Mouse (Mus musculus) small intestine, adult 2 months (tissue): Measurements from ENCODE around the gene Stx8. TPM values are rescaled to one million over a fixed set of nuclear protein-coding genes. Genes with fewer than 3 reads are reported as not detected.

Experiments
- H3K27ac ChIP-seq: fragments of 200-500 bp; 2 replicates; pipeline ENCODE4 v1.5.1; 2012; ENCODE audit warnings: low read depth, low read length, control low read depth, inconsistent platforms; ENCODE audit not compliant: insufficient read depth
- H3K27me3 ChIP-seq: fragments of 200-500 bp; 2 replicates; pipeline ENCODE4 v1.6.1; 2012; ENCODE audit warnings: mild to moderate bottlenecking, moderate library complexity, low read length, inconsistent platforms; ENCODE audit not compliant: control insufficient read depth, insufficient read depth
- H3K36me3 ChIP-seq: fragments of 200-500 bp; 2 replicates; pipeline ENCODE4 v1.6.1; 2012; ENCODE audit warnings: mild to moderate bottlenecking, low read length, control low read depth, inconsistent platforms; ENCODE audit not compliant: control insufficient read depth, insufficient read depth
- H3K4me1 ChIP-seq: fragments of 200-500 bp; 2 replicates; pipeline ENCODE4 v1.6.1; 2012; ENCODE audit warnings: low read length, inconsistent platforms, mixed read lengths; ENCODE audit not compliant: control insufficient read depth, insufficient read depth, insufficient read length
- H3K4me3 ChIP-seq: fragments of 200-500 bp; 2 replicates; pipeline ENCODE4 v1.5.1; 2012; ENCODE audit warnings: low read depth, mild to moderate bottlenecking, control low read depth, inconsistent platforms, low read length, moderate library complexity
- CTCF ChIP-seq: fragments of 200-500 bp; IDR thresholded peaks from 2 replicates; pipeline ENCODE4 v1.5.1; 2012; ENCODE audit warnings: low read depth, mild to moderate bottlenecking, control low read depth, inconsistent platforms, low read length, moderate library complexity, mixed read lengths; ENCODE audit not compliant: insufficient replicate concordance, insufficient read length; ENCODE audit errors: extremely low read depth
- POLR2A ChIP-seq: fragments of 200-500 bp; IDR thresholded peaks from 2 replicates; pipeline ENCODE4 v1.6.1; 2012; ENCODE audit warnings: low read depth, mild to moderate bottlenecking, control low read depth, inconsistent platforms, low read length, moderate library complexity
- WGBS: fragments of 180-500 bp; shearing (Covaris S2); methylation state at CpG from one replicate; pipeline ENCODE4 v1.1.7; 2018; 5-methylcytosine and 5-hydroxymethylcytosine counted together
- polyA plus RNA-seq: library from polyadenylated mRNA; depleted of rRNA; stranded (reverse); fragments of >200 nt; gene quantifications from 2 replicates; pipeline ENCODE4 v1.2.3, GENCODE M21; 2012

The Stx8 gene
- polyA plus RNA-seq, 1 experiment = 2.4 TPM

- H3K27me3 ChIP-seq = no peaks in the 10 kb centered on the region
- H3K4me1 ChIP-seq = no peaks in the 10 kb centered on the region
- WGBS = 79% methylated on average over 12 of the region's 12 CpGs
- H3K36me3 ChIP-seq = no peaks in the 10 kb centered on the region
- H3K4me3 ChIP-seq = no peak overlapping the region
- H3K27ac ChIP-seq = no peak overlapping the region
- no peak for TF ChIP-seq CTCF
- TF ChIP-seq POLR2A = no peak
These were observed 84.7 kb downstream of the Stx8 start for GRCm38 (mm10) chr11:68050725-68051124.

GRCm38 (mm10) chr11:68051305-68051704 lies 85.3 kb downstream of the Stx8 start:
- Histone ChIP-seq H3K27ac (no peak overlapping the region), H3K4me1 (no peaks in the 10 kb centered on the region), H3K27me3 (no peaks in the 10 kb centered on the region), H3K36me3 (no peaks in the 10 kb centered on the region), H3K4me3 (no peak overlapping the region)
- TF ChIP-seq CTCF (no peak), POLR2A (no peak)
- WGBS = 92% methylated on average over 4 of the region's 4 CpGs

GRCm38 (mm10) chr11:68058466-68059201 lies 92.6 kb downstream of the Stx8 start:
- TF ChIP-seq CTCF (no peak), POLR2A (no peak)
- 80% methylated on average over 5 of the region's 5 CpGs for WGBS

GRCm38 (mm10) chr11:68060651-68061050 lies 94.7 kb downstream of the Stx8 start:
- H3K4me3 ChIP-seq = no peak overlapping the region
- TF ChIP-seq CTCF = no peak
- TF ChIP-seq POLR2A = no peak
- WGBS = 46% methylated on average over 4 of the region's 4 CpGs
- no peaks in the 10 kb centered on the region; the same call in 1 of the 2 replicates for H3K4me1 ChIP-seq
- no peaks in the 10 kb centered on the region for H3K27me3 ChIP-seq
- no peak overlapping the region for H3K27ac ChIP-seq
- H3K36me3 ChIP-seq = no peaks in the 10 kb centered on the region

More at GRCm38 (mm10) chr11:68058466-68059201, 92.6 kb downstream of the Stx8 start:
- Histone ChIP-seq H3K4me3 (no peak overlapping the region), H3K4me1 (no peaks in the 10 kb centered on the region; the same call in 1 of the 2 replicates), H3K27ac (no peak overlapping the region), H3K36me3 (no peaks in the 10 kb centered on the region), H3K27me3 (no peaks in the 10 kb centered on the region)

GRCm38 (mm10) chr11:68062116-68062515 lies 96.1 kb downstream of the Stx8 start:
- 78% methylated on average over 2 of the region's 2 CpGs for WGBS
- Histone ChIP-seq H3K4me1 (no peaks in the 10 kb centered on the region; the same call in 1 of the 2 replicates), H3K27ac (no peak overlapping the region), H3K36me3 (no peaks in the 10 kb centered on the region), H3K4me3 (no peak overlapping the region), H3K27me3 (no peaks in the 10 kb centered on the region)
- TF ChIP-seq CTCF (no peak), POLR2A (no peak)

GRCm38 (mm10) chr11:68067806-68068205 lies 101.8 kb downstream of the Stx8 start:
- 97% methylated on average over 10 of the region's 10 CpGs for WGBS
- H3K4me1 ChIP-seq = no peaks in the 10 kb centered on the region
- H3K27me3 ChIP-seq = no peaks in the 10 kb centered on the region
- no peaks in the 10 kb centered on the region for H3K36me3 ChIP-seq
- no peak overlapping the region for H3K4me3 ChIP-seq
- TF ChIP-seq POLR2A = no peak
- TF ChIP-seq CTCF = no peak
- no peak overlapping the region for H3K27ac ChIP-seq

GRCm38 (mm10) chr11:68070086-68070485 lies 104.1 kb downstream of the Stx8 start:
- TF ChIP-seq CTCF (no peak), POLR2A (no peak)
- no peak overlapping the region for H3K27ac ChIP-seq
- no peak overlapping the region for H3K4me3 ChIP-seq
- H3K27me3 ChIP-seq = no peaks in the 10 kb centered on the region
- no peaks in the 10 kb centered on the region for H3K36me3 ChIP-seq
- WGBS = 75% methylated on average over 3 of the region's 3 CpGs
- H3K4me1 ChIP-seq = no peaks in the 10 kb centered on the region
